Mouse (Mus musculus): ENCODE results near the gene Syde2. TPM values are rescaled to one million over a fixed set of nuclear protein-coding genes. Genes with fewer than 3 reads are reported as not detected.
A peak's percentile ranks its signal among the peaks of the same experiment; 100 is the strongest.

Gene Syde2
- polyA plus RNA-seq (2015; fragmentation: Nextera tagmentation; extraction: Ambion mirVana): 1.2 and 1.4 TPM in 2 replicates

DNA sequence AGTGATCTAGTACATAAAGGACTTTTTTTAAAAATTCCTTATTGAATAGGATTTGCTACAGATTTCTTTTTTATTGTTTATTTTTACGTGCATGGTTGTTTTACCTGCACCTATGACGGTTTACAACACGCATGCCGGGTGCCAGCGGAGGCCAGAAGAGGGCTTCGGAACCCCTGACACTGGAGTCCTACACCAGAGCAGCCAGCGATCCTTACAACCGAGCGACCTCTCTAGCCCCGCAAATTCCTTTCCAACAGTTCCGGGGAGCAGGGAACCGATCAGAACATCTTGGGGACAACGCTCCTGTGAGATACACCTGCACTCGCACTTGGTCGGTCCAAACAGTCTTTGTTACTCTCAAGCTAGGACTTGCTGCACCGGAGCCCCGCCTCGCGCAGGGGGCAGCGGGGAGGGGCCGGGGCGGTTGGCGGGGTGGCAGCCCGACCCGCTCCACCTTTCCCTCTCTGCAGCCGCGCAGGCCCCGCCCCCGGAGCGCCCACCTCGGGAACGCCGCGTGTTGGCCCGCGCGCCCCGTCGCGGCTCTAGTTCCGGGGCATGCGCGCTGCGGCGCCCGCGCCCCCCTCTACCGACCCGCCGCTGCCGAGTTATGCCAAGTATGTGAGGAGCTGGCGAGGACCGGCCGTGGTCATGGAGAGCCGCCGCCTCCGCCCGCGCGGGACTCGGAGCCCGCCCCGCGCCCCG lies at the start of gene Syde2:
Gene Syde2 (plus strand): TSS at position 603 of the 702 bp plus-strand sequence.
- H3K36me3 ChIP-seq (ENCODE audit: control insufficient read depth, insufficient read depth, low read length): no peaks in the 10 kb centered on the region
- H3K9me3 ChIP-seq (ENCODE audit: control insufficient read depth, low read length): no peaks in the 10 kb centered on the region
- peak within 1 kb of the TSS; percentile 82 for H3K9ac ChIP-seq (ENCODE audit: low read depth, low read length)
- peaks cover 7% of the 10 kb centered on the region; the same call in 1 of the 2 replicates for H3K4me1 ChIP-seq (ENCODE audit: control insufficient read depth, insufficient read depth, low read length)
- H3K27me3 ChIP-seq (replicated peaks; ENCODE audit: control insufficient read depth, insufficient read depth, low read length): no peaks in the 10 kb centered on the region
- peak; percentile 80 for ATAC-seq
- under 1% methylated on average over 65 of the region's 65 CpGs for WGBS
- peak within 1 kb of the TSS; percentile 95 for H3K27ac ChIP-seq (ENCODE audit: low read length)
- H3K4me3 ChIP-seq (ENCODE audit: low read length): peak within 1 kb of the TSS; percentile 68
- peak within 1 kb of the TSS; percentile 75 for H3K4me2 ChIP-seq (ENCODE audit: low read depth, low read length)

DNA sequence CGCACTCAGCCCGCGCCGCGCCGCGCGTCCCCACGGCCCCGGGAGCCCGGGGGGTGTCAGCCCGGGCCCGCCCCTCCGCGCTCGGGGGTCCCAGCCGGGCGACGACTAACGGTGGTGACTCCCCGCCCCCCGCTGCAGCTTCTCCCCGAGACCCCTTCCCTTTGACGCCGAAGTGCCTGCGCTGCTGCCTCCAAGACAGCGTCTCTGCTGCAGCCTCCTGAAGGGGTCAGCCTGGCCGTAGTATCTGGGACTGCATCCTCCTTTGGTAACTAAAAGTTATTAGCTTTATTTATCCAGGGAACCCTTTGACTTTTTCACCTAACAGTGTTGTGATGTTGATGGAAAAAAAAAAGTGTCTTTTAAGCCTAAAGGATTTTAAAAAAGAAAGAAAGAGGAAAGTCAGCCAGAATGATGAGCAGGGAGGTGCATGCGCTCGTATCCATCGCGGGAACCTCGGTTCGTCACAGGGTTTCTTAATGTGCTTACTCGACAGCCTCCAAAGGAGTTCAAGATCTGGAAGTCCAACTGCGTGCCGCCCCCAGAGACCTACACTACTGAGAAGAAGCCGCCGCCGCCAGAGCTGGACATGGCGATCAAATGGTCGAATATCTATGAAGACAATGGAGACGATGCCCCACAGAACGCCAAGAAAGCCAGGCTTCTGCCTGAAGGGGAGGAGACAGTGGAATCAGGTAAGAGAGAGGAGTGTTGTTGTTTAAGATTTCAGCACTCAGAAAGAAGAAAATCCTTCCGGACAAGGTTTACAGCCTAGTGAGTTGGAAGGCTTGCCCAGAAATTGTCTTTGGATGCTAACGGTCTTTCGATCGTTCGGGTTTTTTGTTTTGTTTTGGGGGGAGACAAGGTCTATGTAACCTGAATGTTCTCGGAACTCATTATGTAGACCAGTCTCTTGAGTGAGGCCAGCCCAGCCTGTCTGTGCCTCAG lies 49.0 kb upstream of the Syde2 start:
- Histone ChIP-seq H3K4me3 (ENCODE audit: low read length) (peak overlapping the region; percentile 97), H3K36me3 (ENCODE audit: control insufficient read depth, insufficient read depth, low read length) (0 out of 2 replicates have a peak, but pooled peaks cover under 1% of the 10 kb centered on the region), H3K27ac (ENCODE audit: low read length) (peak overlapping the region; percentile 77; the same call in 1 of the 2 replicates), H3K9me3 (ENCODE audit: control insufficient read depth, low read length) (no peaks in the 10 kb centered on the region), H3K4me1 (ENCODE audit: control insufficient read depth, insufficient read depth, low read length) (peaks cover 28% of the 10 kb centered on the region), H3K9ac (ENCODE audit: low read depth, low read length) (peak overlapping the region; percentile 92), H3K27me3 (replicated peaks; ENCODE audit: control insufficient read depth, insufficient read depth, low read length) (no peaks in the 10 kb centered on the region), H3K4me2 (ENCODE audit: low read depth, low read length) (peak overlapping the region; percentile 86)
- WGBS: 16% methylated on average over 50 of the region's 50 CpGs
- peak; percentile 36 for ATAC-seq

DNA sequence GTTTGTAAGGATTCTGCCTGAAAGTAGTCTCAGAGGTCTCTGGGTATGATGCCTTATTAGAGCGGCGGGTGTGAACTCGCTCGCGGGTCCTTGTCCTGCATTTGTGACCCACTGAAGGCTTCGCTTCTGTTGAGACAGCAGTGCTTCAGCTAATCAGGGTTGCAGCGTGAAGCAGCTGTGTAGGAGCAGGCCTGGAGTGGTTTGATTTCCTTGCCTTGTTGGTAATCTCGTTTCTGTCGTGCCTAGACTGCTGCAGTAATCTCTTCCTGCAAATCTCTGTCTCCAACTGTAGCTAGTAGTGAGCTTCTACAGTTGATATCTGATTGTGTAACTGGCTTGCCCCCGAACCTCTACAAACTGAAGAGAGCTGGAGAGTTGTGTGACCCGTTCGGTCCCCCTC lies 48.3 kb upstream of the Syde2 start:
- no peak for ATAC-seq
- Histone ChIP-seq H3K27ac (ENCODE audit: low read length) (no peak overlapping the region), H3K4me3 (ENCODE audit: low read length) (peak overlapping the region; percentile 97), H3K9ac (ENCODE audit: low read depth, low read length) (peak overlapping the region; percentile 92; the same call in 1 of the 2 replicates), H3K27me3 (replicated peaks; ENCODE audit: control insufficient read depth, insufficient read depth, low read length) (no peaks in the 10 kb centered on the region), H3K36me3 (ENCODE audit: control insufficient read depth, insufficient read depth, low read length) (0 out of 2 replicates have a peak, but pooled peaks cover 3% of the 10 kb centered on the region), H3K4me2 (ENCODE audit: low read depth, low read length) (peak overlapping the region; percentile 86), H3K4me1 (ENCODE audit: control insufficient read depth, insufficient read depth, low read length) (peaks cover 28% of the 10 kb centered on the region), H3K9me3 (ENCODE audit: control insufficient read depth, low read length) (no peaks in the 10 kb centered on the region)
- WGBS: 76% methylated on average over 12 of the region's 12 CpGs

DNA sequence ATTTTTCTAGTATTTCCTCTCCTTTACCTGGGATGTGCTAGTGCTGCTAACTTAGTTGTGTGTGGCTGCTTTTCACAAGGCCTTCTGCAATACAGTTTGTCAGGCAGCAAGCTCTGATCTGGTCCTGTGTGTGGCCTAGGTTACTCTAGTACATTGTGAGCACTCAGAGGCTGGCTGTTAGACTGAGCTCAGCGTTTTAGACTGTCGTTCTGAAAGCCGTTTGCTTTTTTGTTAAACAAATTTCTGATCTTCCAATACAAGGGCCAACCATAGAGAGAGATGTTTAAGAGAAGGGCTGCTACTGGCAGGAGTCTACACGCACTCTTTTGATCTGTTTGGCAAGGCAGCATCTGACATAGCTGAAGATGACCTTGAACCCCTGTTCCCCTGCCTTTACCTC lies 47.7 kb upstream of the Syde2 start:
- Histone ChIP-seq H3K9me3 (ENCODE audit: control insufficient read depth, low read length) (no peaks in the 10 kb centered on the region), H3K27me3 (replicated peaks; ENCODE audit: control insufficient read depth, insufficient read depth, low read length) (no peaks in the 10 kb centered on the region), H3K4me1 (ENCODE audit: control insufficient read depth, insufficient read depth, low read length) (peaks cover 28% of the 10 kb centered on the region), H3K27ac (ENCODE audit: low read length) (no peak overlapping the region), H3K36me3 (ENCODE audit: control insufficient read depth, insufficient read depth, low read length) (peaks cover 5% of the 10 kb centered on the region), H3K4me3 (ENCODE audit: low read length) (no peak overlapping the region), H3K4me2 (ENCODE audit: low read depth, low read length) (no peak overlapping the region), H3K9ac (ENCODE audit: low read depth, low read length) (no peak overlapping the region)
- no peak for ATAC-seq
- WGBS: 68% methylated on average over 4 of the region's 4 CpGs

DNA sequence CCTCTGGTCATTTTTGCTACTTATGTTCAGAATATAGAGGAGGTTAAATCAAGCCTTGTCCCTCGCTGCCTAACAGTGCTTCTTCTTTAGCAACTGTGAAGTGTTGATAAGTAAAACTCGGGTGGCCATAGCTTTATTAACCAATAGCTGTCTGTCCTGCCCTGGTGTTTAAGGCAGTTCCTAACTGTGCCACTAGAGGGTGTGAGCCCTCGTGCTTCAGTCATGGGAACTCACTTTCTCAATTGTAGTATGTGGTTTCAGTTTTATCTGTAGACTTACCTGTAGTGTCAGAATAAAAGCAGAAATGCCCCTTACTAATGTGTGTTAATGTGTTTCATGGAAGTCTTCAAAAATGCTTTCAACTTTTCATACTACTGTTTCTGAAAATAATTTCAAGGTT lies 45.7 kb upstream of the Syde2 start:
- no peak for ATAC-seq
- WGBS: 11% methylated on average over 3 of the region's 3 CpGs

DNA sequence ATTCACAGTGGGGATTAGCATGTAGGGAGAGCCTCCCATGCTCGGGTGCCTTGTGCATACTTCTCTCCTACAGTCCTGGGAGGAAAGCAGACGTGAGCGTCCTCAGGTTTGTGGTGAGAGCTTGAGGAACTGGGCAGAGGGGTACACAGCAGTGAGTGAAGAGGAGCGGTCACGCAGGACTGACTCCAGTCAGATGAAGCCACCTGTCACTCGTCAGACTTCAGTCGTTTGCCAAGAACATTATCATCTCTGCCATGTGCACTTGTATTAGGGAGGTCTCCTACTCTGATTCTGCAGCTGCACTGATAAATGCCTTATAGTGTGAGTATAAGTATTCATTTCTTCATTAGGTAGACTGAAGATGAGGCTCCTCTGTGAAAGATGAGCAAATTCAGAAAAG lies 43.3 kb upstream of the Syde2 start:
- Histone ChIP-seq H3K4me3 (ENCODE audit: low read length) (no peak overlapping the region), H3K27me3 (replicated peaks; ENCODE audit: control insufficient read depth, insufficient read depth, low read length) (no peaks in the 10 kb centered on the region), H3K4me2 (ENCODE audit: low read depth, low read length) (no peak overlapping the region), H3K9ac (ENCODE audit: low read depth, low read length) (no peak overlapping the region), H3K36me3 (ENCODE audit: control insufficient read depth, insufficient read depth, low read length) (peaks cover 6% of the 10 kb centered on the region), H3K4me1 (ENCODE audit: control insufficient read depth, insufficient read depth, low read length) (peaks cover 13% of the 10 kb centered on the region), H3K9me3 (ENCODE audit: control insufficient read depth, low read length) (no peaks in the 10 kb centered on the region), H3K27ac (ENCODE audit: low read length) (no peak overlapping the region)
- no peak for ATAC-seq
- WGBS: 83% methylated on average over 7 of the region's 7 CpGs

More for the DNA sequence above, 45.7 kb upstream of the Syde2 start:
- Histone ChIP-seq H3K9ac (ENCODE audit: low read depth, low read length) (no peak overlapping the region), H3K36me3 (ENCODE audit: control insufficient read depth, insufficient read depth, low read length) (peaks cover 6% of the 10 kb centered on the region), H3K4me2 (ENCODE audit: low read depth, low read length) (no peak overlapping the region), H3K27me3 (replicated peaks; ENCODE audit: control insufficient read depth, insufficient read depth, low read length) (no peaks in the 10 kb centered on the region), H3K27ac (ENCODE audit: low read length) (no peak overlapping the region), H3K4me3 (ENCODE audit: low read length) (no peak overlapping the region), H3K4me1 (ENCODE audit: control insufficient read depth, insufficient read depth, low read length) (peaks cover 27% of the 10 kb centered on the region), H3K9me3 (ENCODE audit: control insufficient read depth, low read length) (no peaks in the 10 kb centered on the region)

DNA sequence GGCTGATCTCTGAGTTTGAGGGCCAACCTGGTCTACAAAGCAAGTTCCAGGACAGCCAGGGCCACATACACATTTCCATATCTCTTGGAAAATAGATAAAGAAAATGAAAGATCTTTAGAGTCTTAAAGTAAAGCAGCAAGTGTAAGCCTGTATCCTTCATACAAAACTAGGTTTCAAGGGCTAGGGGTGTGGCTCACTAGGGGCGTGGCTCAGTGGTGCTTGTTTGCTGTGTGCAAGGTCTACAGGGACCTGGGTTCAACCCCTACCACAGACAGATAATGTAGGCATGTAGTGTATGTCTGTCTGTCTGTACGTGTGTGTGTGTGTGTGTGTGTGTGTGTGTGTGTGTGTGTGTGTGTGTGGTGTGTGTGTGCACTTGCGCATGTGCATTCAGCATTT lies 41.8 kb upstream of the Syde2 start:
- Histone ChIP-seq H3K9me3 (ENCODE audit: control insufficient read depth, low read length) (no peaks in the 10 kb centered on the region), H3K4me3 (ENCODE audit: low read length) (no peak overlapping the region), H3K9ac (ENCODE audit: low read depth, low read length) (no peak overlapping the region), H3K4me1 (ENCODE audit: control insufficient read depth, insufficient read depth, low read length) (peaks cover 9% of the 10 kb centered on the region; the same call in 1 of the 2 replicates), H3K4me2 (ENCODE audit: low read depth, low read length) (no peak overlapping the region), H3K27me3 (replicated peaks; ENCODE audit: control insufficient read depth, insufficient read depth, low read length) (no peaks in the 10 kb centered on the region), H3K27ac (ENCODE audit: low read length) (no peak overlapping the region), H3K36me3 (ENCODE audit: control insufficient read depth, insufficient read depth, low read length) (peaks cover 6% of the 10 kb centered on the region)
- no peak for ATAC-seq
- whole genome bisulfite sequencing: 79% methylated on average over 3 of the region's 3 CpGs

DNA sequence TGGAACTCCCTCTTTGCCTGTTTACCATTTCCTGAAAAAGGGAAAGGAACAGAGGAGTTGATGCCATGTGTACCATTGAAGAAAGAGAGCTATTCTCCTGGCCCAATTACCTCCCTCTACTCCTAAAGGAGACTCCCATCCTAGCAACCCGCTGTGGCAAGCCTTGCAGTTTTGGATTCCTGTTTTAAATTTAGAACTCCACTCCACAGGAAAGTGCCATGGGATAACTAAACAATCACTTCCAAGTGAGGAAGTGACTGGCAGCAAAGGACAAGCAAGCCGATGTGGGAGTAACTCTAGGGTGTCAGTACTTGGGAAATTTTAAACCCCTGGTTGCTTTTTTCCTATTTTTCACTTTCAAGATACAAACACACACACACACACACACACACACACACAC lies 41.0 kb upstream of the Syde2 start:
- Histone ChIP-seq H3K9ac (ENCODE audit: low read depth, low read length) (no peak overlapping the region), H3K27ac (ENCODE audit: low read length) (no peak overlapping the region), H3K4me3 (ENCODE audit: low read length) (no peak overlapping the region), H3K4me2 (ENCODE audit: low read depth, low read length) (no peak overlapping the region), H3K27me3 (replicated peaks; ENCODE audit: control insufficient read depth, insufficient read depth, low read length) (no peaks in the 10 kb centered on the region), H3K9me3 (ENCODE audit: control insufficient read depth, low read length) (no peaks in the 10 kb centered on the region), H3K4me1 (ENCODE audit: control insufficient read depth, insufficient read depth, low read length) (peaks cover 5% of the 10 kb centered on the region; the same call in 1 of the 2 replicates), H3K36me3 (ENCODE audit: control insufficient read depth, insufficient read depth, low read length) (peaks cover 6% of the 10 kb centered on the region)
- no peak for ATAC-seq
- 60% methylated on average over 2 of the region's 2 CpGs for WGBS

DNA sequence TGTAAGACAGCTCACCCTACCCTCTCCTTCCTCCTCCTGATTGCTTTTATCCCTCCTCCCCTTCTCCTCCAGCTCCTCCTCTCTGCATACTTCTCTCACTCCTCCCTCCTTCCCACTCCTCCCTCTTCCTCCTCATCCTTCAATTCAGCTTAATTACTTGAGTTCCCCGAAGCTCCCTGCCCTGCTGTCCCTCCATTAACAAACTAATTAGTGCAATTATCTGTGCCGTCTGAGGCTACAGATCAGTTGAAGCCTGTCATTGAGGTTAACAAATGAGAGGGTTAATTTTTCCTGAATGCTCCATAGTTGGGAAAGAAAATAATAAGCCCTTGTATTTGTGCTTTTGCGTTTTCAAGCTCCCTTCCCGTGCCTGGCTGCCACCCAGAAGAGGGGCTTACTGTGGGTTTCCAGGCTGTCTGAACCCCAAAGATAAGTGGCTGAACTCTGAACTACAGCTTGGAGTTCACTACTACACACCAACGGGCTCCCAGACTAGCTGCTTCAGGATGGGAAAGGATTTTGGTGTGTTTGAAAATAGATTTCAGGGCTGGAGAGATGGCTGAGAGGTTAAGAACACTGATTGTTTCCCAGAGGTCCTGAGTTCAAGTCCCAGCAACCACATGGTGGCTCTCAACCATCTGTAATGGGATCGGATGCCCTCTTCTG lies 40.0 kb upstream of the Syde2 start:
- 43% methylated on average over 6 of the region's 6 CpGs for WGBS
- no peak for ATAC-seq
- Histone ChIP-seq H3K9me3 (ENCODE audit: control insufficient read depth, low read length) (no peaks in the 10 kb centered on the region), H3K4me3 (ENCODE audit: low read length) (no peak overlapping the region), H3K27ac (ENCODE audit: low read length) (no peak overlapping the region), H3K27me3 (replicated peaks; ENCODE audit: control insufficient read depth, insufficient read depth, low read length) (no peaks in the 10 kb centered on the region), H3K4me1 (ENCODE audit: control insufficient read depth, insufficient read depth, low read length) (0 out of 2 replicates have a peak, but pooled peaks cover 3% of the 10 kb centered on the region), H3K9ac (ENCODE audit: low read depth, low read length) (no peak overlapping the region), H3K4me2 (ENCODE audit: low read depth, low read length) (no peak overlapping the region), H3K36me3 (ENCODE audit: control insufficient read depth, insufficient read depth, low read length) (peaks cover 6% of the 10 kb centered on the region)

Data from intestine, embryonic 16.5 days (tissue).